Mouse (Mus musculus): ENCODE measurements at regions not wholly inside any gene's neighbourhood (a gene's known extent, or its start where the extent isn't known, plus 50 kb on each side); places are given as distances from the start of the nearest gene placed in this dataset.
A peak's percentile ranks its signal among the peaks of the same experiment; 100 is the strongest.

GRCm38 (mm10) chr9:73173589-73174247 is 60.5 kb downstream of the Rsl24d1 start:
- peak in 1 of 2 experiments; percentile 24 for DNase-seq (ENCODE audit: low spot score in 2 of 2)

GRCm38 (mm10) chr9:73176645-73177044 is 63.4 kb downstream of the Rsl24d1 start:
- DNase-seq (ENCODE audit: low spot score in 2 of 2), result no peak

- DNase-seq (ENCODE audit: low spot score in 2 of 2), result no peak
Observed at GRCm38 (mm10) chr9:73183356-73183755, 70.1 kb downstream of the Rsl24d1 start.

- no peak for DNase-seq (ENCODE audit: low spot score in 2 of 2)
Observed at GRCm38 (mm10) chr9:73184908-73185307, 71.7 kb downstream of the Rsl24d1 start.

- no peak for DNase-seq (ENCODE audit: low spot score in 2 of 2)
Observed at GRCm38 (mm10) chr9:73192271-73192785, 79.1 kb downstream of the Rsl24d1 start.

GRCm38 (mm10) chr9:73198261-73199085 is 85.2 kb downstream of the Rsl24d1 start:
- DNase-seq (ENCODE audit: low spot score in 2 of 2), result no peak

GRCm38 (mm10) chr9:73223111-73223510 is 109.9 kb downstream of the Rsl24d1 start:
- DNase-seq (ENCODE audit: low spot score in 2 of 2), result no peak

- no peak for DNase-seq (ENCODE audit: low spot score in 2 of 2)
Observed at GRCm38 (mm10) chr9:73240188-73240587, 127.0 kb downstream of the Rsl24d1 start.

- DNase-seq (ENCODE audit: low spot score in 2 of 2), result no peak
Observed at GRCm38 (mm10) chr9:73242521-73243308, 129.5 kb downstream of the Rsl24d1 start.

- DNase-seq (ENCODE audit: low spot score in 2 of 2), result no peak
Observed at GRCm38 (mm10) chr9:73244177-73244576, 131.0 kb downstream of the Rsl24d1 start.

- no peak for DNase-seq (ENCODE audit: low spot score in 2 of 2)
Observed at GRCm38 (mm10) chr9:73245524-73245923, 132.3 kb downstream of the Rsl24d1 start.

GRCm38 (mm10) chr9:73258171-73258570 is 144.9 kb downstream of the Rsl24d1 start:
- no peak for DNase-seq (ENCODE audit: low spot score in 2 of 2)

GRCm38 (mm10) chr9:73258640-73259039 is 145.4 kb downstream of the Rsl24d1 start:
- no peak for DNase-seq (ENCODE audit: low spot score in 2 of 2)

GRCm38 (mm10) chr9:73262711-73263110 is 149.5 kb downstream of the Rsl24d1 start:
- no peak for DNase-seq (ENCODE audit: low spot score in 2 of 2)

- no peak for DNase-seq (ENCODE audit: low spot score in 2 of 2)
Observed at GRCm38 (mm10) chr9:73270249-73270648, 157.0 kb downstream of the Rsl24d1 start.

- no peak for DNase-seq (ENCODE audit: low spot score in 2 of 2)
Observed at GRCm38 (mm10) chr9:73272614-73273013, 159.4 kb downstream of the Rsl24d1 start.

- DNase-seq (ENCODE audit: low spot score in 2 of 2), result no peak
Observed at GRCm38 (mm10) chr9:73273681-73274080, 160.5 kb downstream of the Rsl24d1 start.

GRCm38 (mm10) chr9:73275671-73276070 is 162.4 kb downstream of the Rsl24d1 start:
- no peak for DNase-seq (ENCODE audit: low spot score in 2 of 2)

GRCm38 (mm10) chr9:73295287-73295686 is 182.1 kb downstream of the Rsl24d1 start:
- no peak for DNase-seq (ENCODE audit: low spot score in 2 of 2)

- no peak for DNase-seq (ENCODE audit: low spot score in 2 of 2)
Observed at GRCm38 (mm10) chr9:73302156-73302918, 189.1 kb downstream of the Rsl24d1 start.

GRCm38 (mm10) chr9:73317048-73317447 is 203.8 kb downstream of the Rsl24d1 start:
- no peak for DNase-seq (ENCODE audit: low spot score in 2 of 2)

All from gastrocnemius, postnatal 4 days (tissue).